8 mouse cellular contexts compared by ENCODE assay signal in the genomic region with DNA sequence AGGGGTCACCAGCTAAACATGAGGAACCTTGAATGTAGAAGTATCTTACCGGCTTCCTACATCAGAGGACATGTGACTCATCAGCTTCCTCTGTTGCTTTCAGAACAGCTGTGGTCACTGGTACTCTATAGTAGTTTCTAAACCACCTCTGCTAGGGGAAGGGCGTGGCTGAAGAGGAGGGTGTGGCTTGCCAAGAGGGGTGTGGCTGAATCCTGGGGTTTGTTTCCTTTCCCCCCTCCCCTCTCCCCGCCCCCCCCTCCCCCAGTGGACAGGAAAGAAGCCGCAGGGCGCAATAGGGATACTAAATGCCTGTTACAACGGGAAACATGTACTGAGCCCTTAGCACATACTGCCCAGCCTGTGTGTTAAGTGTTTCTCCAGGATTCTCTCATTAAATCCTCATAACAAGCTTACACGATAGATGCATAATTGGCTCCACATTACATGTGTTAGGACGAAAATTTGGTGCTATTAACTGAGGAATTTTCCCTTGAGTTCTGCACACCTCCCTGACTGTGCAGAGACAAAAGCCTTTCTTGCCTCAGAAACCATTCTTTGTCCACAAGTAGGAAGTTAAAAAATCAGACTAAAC.
DNase-seq lines count a peak whose midpoint lies in the region; ATAC-seq and TF ChIP-seq lines count a peak whose summit lies in the region.

No protein-coding gene starts in this region.

- H3K9ac ChIP-seq in heart, embryonic 11.5 days (ENCODE audit: low read depth, low read length) = no peak overlapping the region
- no peak overlapping the region for H3K9ac ChIP-seq in midbrain, embryonic 11.5 days (ENCODE audit: low read length)

- no peak for ATAC-seq in heart, embryonic 11.5 days (replicated peaks; ENCODE audit: insufficient number of reproducible peaks, low FRiP score, low TSS enrichment)
- ATAC-seq in midbrain, embryonic 11.5 days (ENCODE audit: low FRiP score) = peak; percentile 75

- H3K27ac ChIP-seq in bone marrow macrophage, adult 2 months (ENCODE audit: insufficient read depth, low read depth, low read length) = peak overlapping the region; percentile 88
- no peak overlapping the region for H3K27ac ChIP-seq in heart, embryonic 11.5 days (ENCODE audit: low read depth, low read length)
- peak overlapping the region; percentile 80 for H3K27ac ChIP-seq in limb, embryonic 10.5 days
- H3K27ac ChIP-seq in midbrain, embryonic 11.5 days (ENCODE audit: low read depth, low read length) = no peak overlapping the region

- WGBS in heart, embryonic 11.5 days (ENCODE audit: insufficient replicate concordance) = 10% methylated on average over 7 of the region's 8 CpGs
- WGBS in limb, embryonic 10.5 days = 13% methylated on average over 8 of the region's 8 CpGs
- WGBS in midbrain, embryonic 11.5 days = 14% methylated on average over 8 of the region's 8 CpGs

- no peaks in the 10 kb centered on the region for H3K27me3 ChIP-seq in heart, embryonic 11.5 days (ENCODE audit: control insufficient read depth, insufficient read depth, low read length)
- H3K27me3 ChIP-seq in limb, embryonic 10.5 days (ENCODE audit: low read depth, poor library complexity, severe bottlenecking) = no peaks in the 10 kb centered on the region
- H3K27me3 ChIP-seq in midbrain, embryonic 11.5 days (ENCODE audit: control insufficient read depth, insufficient read depth, low read length) = no peaks in the 10 kb centered on the region

- peak; percentile 7 for DNase-seq in A20 (ENCODE audit: low read depth, low spot score)
- DNase-seq in limb, embryonic 10.5 days (ENCODE audit: low spot score) = peak; percentile 65
- no peak for DNase-seq in midbrain, embryonic 11.5 days (ENCODE audit: low spot score, missing footprints)
- peak; percentile 50 for DNase-seq in thymus, postnatal 0 days (ENCODE audit: low spot score)
- no peak for DNase-seq in frontal cortex, adult 2 months (ENCODE audit: extremely low spot score in 1 of 2, low spot score in 1 of 2)
- DNase-seq in cerebellum, adult 11 months = no peak

- peaks cover 23% of the 10 kb centered on the region for H3K4me1 ChIP-seq in bone marrow macrophage, adult 2 months (ENCODE audit: control insufficient read depth, insufficient read depth, low read length)
- H3K4me1 ChIP-seq in heart, embryonic 11.5 days (ENCODE audit: control insufficient read depth, insufficient read depth, low read length) = no peaks in the 10 kb centered on the region
- peaks cover 42% of the 10 kb centered on the region for H3K4me1 ChIP-seq in limb, embryonic 10.5 days
- peaks cover 2% of the 10 kb centered on the region; the same call in 1 of the 2 replicates for H3K4me1 ChIP-seq in midbrain, embryonic 11.5 days (ENCODE audit: control insufficient read depth, insufficient read depth, low read length)

- peak overlapping the region; percentile 16 for H3K4me2 ChIP-seq in heart, embryonic 11.5 days
- peak overlapping the region; percentile 13; the same call in 1 of the 2 replicates for H3K4me2 ChIP-seq in midbrain, embryonic 11.5 days

- peak overlapping the region; percentile 24 for H3K4me3 ChIP-seq in bone marrow macrophage, adult 2 months (ENCODE audit: insufficient read depth, low read length)
- no peak overlapping the region for H3K4me3 ChIP-seq in heart, embryonic 11.5 days (ENCODE audit: low read depth, low read length)
- peak overlapping the region; percentile 15; the same call in 1 of the 2 replicates for H3K4me3 ChIP-seq in limb, embryonic 10.5 days
- no peak overlapping the region for H3K4me3 ChIP-seq in midbrain, embryonic 11.5 days (ENCODE audit: low read depth, low read length)

- no peaks in the 10 kb centered on the region for H3K36me3 ChIP-seq in heart, embryonic 11.5 days (ENCODE audit: control insufficient read depth, insufficient read depth, low read length)
- H3K36me3 ChIP-seq in limb, embryonic 10.5 days = no peaks in the 10 kb centered on the region
- no peaks in the 10 kb centered on the region for H3K36me3 ChIP-seq in midbrain, embryonic 11.5 days (ENCODE audit: control insufficient read depth, insufficient read depth, low read length)

- H3K9me3 ChIP-seq in heart, embryonic 11.5 days (replicated peaks; ENCODE audit: control insufficient read depth, low read length) = no peaks in the 10 kb centered on the region
- H3K9me3 ChIP-seq in limb, embryonic 10.5 days (replicated peaks) = no peaks in the 10 kb centered on the region
- no peaks in the 10 kb centered on the region for H3K9me3 ChIP-seq in midbrain, embryonic 11.5 days (ENCODE audit: control insufficient read depth, low read length)

- no peak for TF ChIP-seq CTCF in bone marrow macrophage, adult 2 months (IDR thresholded peaks at IDR 0.05; ENCODE audit: low read depth, low read length)

- no peak for TF ChIP-seq POLR2A in bone marrow macrophage, adult 2 months (IDR thresholded peaks at IDR 0.05; ENCODE audit: borderline replicate concordance, low read depth, low read length)

Comparison
In these comparisons a context has a peak if more than half of its experiments do, and no peak if none do; other contexts are left out.
1. DNase-seq: peak in A20 (single experiment), limb, embryonic 10.5 days (single experiment) and thymus, postnatal 0 days (single experiment); none in midbrain, embryonic 11.5 days (single experiment), frontal cortex, adult 2 months (0 of 2) and cerebellum, adult 11 months (single experiment).
2. H3K27ac ChIP-seq: peak in bone marrow macrophage, adult 2 months (single experiment) and limb, embryonic 10.5 days (single experiment); none in heart, embryonic 11.5 days (single experiment) and midbrain, embryonic 11.5 days (single experiment).
3. H3K4me3 ChIP-seq: peak in bone marrow macrophage, adult 2 months (single experiment) and limb, embryonic 10.5 days (single experiment); none in heart, embryonic 11.5 days (single experiment) and midbrain, embryonic 11.5 days (single experiment).